Mouse (Mus musculus): ENCODE results near the gene Eef1akmt2.

Eef1akmt2 gene

DNA sequence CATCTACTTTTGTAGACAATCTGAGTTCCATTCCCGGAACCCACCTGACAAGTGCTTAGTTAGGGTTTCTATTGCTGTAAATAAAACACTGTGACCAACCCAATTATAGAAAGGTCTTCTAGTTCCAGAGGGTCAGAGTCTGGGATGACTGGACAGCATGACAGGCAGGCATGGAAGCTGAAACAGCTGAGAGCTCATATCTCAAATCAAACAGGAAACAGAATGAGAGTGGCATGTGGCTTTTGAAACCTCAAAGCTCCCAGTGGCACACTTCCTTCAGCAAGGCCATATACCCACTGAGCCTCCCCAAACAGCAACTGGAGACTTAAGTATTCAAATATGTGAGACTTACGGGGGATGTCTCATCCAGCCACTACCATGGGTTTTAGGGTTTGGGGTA lies 20.6 kb upstream of the Eef1akmt2 start:
- no peak for DNase-seq (ENCODE audit: low read depth, low spot score)

DNA sequence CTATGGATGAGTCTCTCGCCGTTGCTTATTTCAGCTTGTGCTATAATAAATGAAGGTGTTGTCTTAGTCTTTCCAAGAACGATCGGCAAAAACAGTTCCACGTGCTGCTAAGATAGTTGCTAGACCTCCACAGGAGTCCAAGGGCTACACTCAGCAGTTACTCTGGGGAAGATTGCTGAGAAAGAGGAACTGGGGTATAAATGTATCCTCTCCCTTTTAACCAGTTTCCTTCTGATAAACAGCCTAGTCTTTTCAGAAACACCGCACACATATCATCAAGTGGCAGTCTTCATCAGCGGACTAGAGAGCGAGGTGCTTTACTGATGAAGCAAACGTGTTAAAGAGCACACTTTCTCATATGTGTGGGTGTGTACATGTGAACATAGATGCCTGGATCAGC lies 13.8 kb upstream of the Eef1akmt2 start:
- no peak for DNase-seq (ENCODE audit: low read depth, low spot score)

- DNase-seq (ENCODE audit: low read depth, low spot score): peak; percentile 89
Measured at GRCm38 (mm10) chr7:132859042-132859958, 6.8 kb upstream of the Eef1akmt2 start, which contains the start of gene Abraxas2. Abraxas2 (plus strand) TSS chr7:132859225.

GRCm38 (mm10) chr7:132858043-132858608 lies 5.7 kb upstream of the Eef1akmt2 start:
- DNase-seq (ENCODE audit: low read depth, low spot score): no peak

DNA sequence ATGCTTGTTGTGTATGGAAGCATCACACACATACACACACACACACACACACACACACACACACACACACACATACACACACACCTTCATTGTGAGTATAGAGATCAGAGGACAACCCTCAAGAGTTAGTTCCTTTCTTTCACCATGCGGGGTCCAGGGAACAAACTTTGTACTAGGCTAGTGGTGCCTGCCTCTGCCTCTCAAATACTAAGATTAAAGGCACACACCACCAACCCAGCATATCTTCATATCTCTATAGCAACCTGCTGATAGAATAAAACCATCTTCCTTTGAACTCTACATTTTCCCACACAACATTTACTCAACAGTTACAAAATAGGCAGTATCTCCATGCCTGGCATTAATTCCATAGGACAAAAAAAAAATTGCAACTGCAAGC lies 3.6 kb upstream of the Eef1akmt2 start:
- DNase-seq (ENCODE audit: low read depth, low spot score): no peak

GRCm38 (mm10) chr7:132853946-132854345 lies 1.5 kb upstream of the Eef1akmt2 start:
- DNase-seq (ENCODE audit: low read depth, low spot score): no peak

DNA sequence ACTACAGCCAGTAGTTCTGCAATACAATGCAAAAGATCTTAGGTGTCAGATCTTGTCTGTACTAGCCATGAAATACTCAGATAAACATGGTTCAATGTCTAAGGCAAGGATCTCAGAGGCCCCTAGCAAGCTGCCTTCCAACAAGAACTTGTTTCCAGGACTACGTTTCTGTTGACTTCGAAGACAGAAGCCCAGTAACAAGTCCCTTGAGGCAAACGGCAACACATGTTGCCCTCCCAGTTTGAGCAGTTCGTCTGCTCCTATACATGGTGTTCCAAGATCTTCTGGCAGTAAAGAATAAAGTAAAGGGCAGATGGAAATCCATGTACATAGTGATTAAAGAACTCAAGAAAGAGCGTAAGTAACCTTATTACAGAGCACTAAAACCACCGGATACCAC lies 888 bp upstream of the Eef1akmt2 start:
- DNase-seq (ENCODE audit: low read depth, low spot score): no peak

GRCm38 (mm10) chr7:132843152-132843551 lies 9.3 kb downstream of the Eef1akmt2 start:
- DNase-seq (ENCODE audit: low read depth, low spot score): no peak

DNA sequence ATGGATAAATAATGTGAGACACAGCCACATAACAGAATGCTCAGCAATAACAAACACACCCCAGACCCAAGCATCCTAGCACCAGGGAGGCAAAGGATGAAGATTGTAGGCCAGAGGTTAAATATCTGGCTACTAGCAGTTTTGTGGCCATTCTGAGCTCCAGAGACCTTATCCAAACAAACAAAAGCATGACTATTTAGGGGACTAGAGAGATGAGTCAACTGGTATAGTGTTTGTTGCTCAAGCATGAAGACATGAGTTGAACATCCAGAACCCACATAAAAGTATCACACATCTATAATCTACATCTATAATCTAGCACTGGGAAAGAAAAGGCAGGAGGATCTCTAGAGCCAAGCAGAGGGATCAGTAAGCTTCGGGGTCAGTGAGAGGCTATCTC lies 10.0 kb downstream of the Eef1akmt2 start:
- DNase-seq (ENCODE audit: low read depth, low spot score): no peak

DNA sequence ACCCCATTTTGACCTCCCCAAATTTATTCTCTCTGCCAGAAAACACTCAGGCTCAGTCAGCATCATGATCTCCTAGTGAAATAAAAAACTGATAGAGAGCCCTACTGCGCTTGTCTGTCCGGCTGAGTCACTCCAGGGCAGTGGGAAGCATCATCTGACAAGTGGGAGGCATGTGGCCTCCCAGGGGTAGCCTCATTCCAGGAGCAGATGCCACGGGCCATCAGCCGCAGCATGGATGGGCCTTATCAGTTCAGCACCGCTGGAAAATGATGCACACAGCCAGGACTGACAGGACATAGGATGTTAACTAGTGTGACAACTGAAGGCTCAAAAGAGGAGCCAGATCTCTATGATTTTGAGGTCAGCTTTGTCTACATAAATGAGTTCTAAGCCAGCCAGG lies 11.2 kb downstream of the Eef1akmt2 start:
- DNase-seq (ENCODE audit: low read depth, low spot score): no peak

- DNase-seq (ENCODE audit: low read depth, low spot score): no peak
Measured at GRCm38 (mm10) chr7:132830955-132831354, 21.5 kb downstream of the Eef1akmt2 start.

DNA sequence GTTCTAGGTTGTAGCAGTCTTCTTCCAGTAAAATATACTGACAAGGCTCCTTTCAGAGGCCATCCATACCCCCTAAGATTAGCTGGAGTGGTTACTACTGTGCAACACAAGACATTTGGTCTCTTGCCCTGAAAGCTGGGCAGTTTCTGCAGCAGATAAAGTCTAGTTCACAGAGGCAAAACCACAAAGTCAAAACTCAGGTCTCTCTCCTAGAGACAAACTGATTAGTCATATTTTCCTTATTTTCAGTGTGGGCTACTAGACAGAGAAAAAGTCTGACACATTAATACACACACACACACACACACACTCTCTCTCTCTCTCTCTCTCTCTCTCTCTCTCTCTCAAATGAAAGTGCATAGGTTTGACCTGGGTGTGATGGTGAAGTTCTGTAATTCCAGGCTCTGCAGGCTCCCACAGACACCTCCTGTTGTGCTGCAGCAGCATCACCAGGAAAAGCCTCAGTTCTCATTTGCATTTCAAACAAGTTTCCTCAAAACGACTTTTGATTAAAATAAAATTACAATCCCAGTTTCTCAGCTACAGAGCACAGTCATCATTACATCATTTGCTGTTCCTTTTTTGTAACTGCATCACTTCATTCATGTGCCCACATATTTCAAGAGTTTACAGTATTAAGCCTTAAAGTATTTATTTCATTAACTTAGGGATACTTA lies 28.0 kb downstream of the Eef1akmt2 start:
- DNase-seq (ENCODE audit: low read depth, low spot score): peak; percentile 52

- no peak for DNase-seq (ENCODE audit: low read depth, low spot score)
Measured at GRCm38 (mm10) chr7:132823832-132824231, 28.6 kb downstream of the Eef1akmt2 start.

GRCm38 (mm10) chr7:132820692-132821091 lies 31.8 kb downstream of the Eef1akmt2 start:
- no peak for DNase-seq (ENCODE audit: low read depth, low spot score)

DNA sequence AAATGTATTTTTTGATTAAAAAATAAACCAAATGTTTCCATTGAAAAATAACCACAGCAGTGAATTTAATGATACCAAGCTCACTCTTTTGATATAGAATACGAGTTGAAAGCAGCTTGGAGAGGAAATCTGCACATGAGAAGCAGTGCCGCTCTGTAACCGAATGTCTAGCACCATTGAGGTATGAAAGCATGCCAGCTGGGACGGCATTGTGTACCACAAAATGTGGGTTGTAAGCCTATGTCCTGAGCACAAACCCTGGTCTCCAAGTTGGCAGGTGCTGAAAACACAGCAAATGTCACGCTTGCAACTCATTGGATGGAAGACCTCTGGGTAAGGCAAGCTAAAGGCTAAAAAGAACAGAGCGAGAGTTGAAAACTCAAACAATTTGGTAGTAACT lies 35.4 kb downstream of the Eef1akmt2 start:
- no peak for DNase-seq (ENCODE audit: low read depth, low spot score)

- DNase-seq (ENCODE audit: low read depth, low spot score): no peak
Measured at GRCm38 (mm10) chr7:132816528-132816927, 35.9 kb downstream of the Eef1akmt2 start.

- DNase-seq (ENCODE audit: low read depth, low spot score): no peak
Measured at GRCm38 (mm10) chr7:132815081-132815480, 37.4 kb downstream of the Eef1akmt2 start.

GRCm38 (mm10) chr7:132814089-132814450 lies 38.4 kb downstream of the Eef1akmt2 start:
- DNase-seq (ENCODE audit: low read depth, low spot score): no peak

DNA sequence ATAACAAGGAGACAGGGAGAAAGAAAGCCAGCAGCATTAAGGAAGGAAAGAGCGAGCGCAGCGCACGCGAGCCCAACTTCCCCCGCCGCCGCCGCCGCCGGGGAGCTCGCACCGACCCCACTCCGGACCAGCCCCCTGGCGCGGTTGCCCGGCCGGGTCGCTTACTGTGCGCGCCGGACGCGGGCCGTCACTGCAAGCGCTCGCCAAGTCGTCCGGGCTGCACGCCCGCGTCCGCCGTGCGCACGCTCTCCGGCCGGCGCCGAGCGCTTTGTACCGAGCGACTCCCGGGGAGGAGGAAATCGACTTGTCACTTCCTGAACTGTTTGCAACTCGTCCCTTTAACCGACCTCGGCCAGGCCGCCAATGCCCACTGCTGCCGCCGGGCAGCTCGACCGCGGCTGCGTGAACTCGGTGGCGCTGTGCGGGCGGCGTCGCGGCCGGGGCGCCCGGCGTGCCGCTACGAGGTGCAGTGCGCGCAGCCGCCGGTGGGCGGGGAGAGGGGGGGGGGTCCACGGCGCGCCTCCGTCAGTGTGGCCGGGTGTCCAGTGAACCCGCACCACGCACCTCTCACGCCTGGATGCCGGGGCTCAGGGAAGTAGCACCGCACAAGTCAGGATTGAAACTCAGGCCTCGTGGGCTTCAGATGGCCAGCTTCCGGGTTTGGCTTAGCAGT lies 38.9 kb downstream of the Eef1akmt2 start, which contains the start of gene Fam53b:
Gene Fam53b, minus strand, starts transcription at position 471 of the 673 bp plus-strand sequence.
- no peak for DNase-seq (ENCODE audit: low read depth, low spot score)

GRCm38 (mm10) chr7:132812619-132813415 lies 39.7 kb downstream of the Eef1akmt2 start:
- no peak for DNase-seq (ENCODE audit: low read depth, low spot score)

Data from telencephalon, adult 2 months (tissue).